Mouse (Mus musculus) kidney, adult 2 months (tissue): ENCODE results near the gene C330007P06Rik.

ENCODE experiments used
- CTCF ChIP-seq: fragments of 200-500 bp; conservative IDR thresholded peaks from 2 replicates; pipeline ENCODE4 v1.5.1; 2011; ENCODE audit warnings: low read depth, mild to moderate bottlenecking, control low read depth, low read length, moderate library complexity, mixed read lengths; ENCODE audit not compliant: insufficient read depth, insufficient read length
- POLR2A ChIP-seq: fragments of 200-500 bp; IDR thresholded peaks from one replicate; pipeline ENCODE4 v1.6.1; 2011; ENCODE audit warnings: low read depth, low read length, control low read depth

- TF ChIP-seq CTCF (no peak), POLR2A (no peak)
Observed at GRCm38 (mm10) chrX:36837069-36837676, 36.7 kb downstream of the C330007P06Rik start.
